Mouse (Mus musculus) induced T-regulatory cell, adult 2 months (primary cell): ENCODE data around the gene Wasf2.

Source experiments
- DNase-seq: peaks from one replicate; pipeline ENCODE4 v3.0.0-alpha.2; 2012; ENCODE audit warnings: low read depth

The Wasf2 gene

GRCm38 (mm10) chr4:133201006-133201771, 70.9 kb downstream of the Wasf2 start:
- peak; percentile 66 for DNase-seq

GRCm38 (mm10) chr4:133202254-133202653, 71.9 kb downstream of the Wasf2 start:
- DNase-seq = no peak

DNA sequence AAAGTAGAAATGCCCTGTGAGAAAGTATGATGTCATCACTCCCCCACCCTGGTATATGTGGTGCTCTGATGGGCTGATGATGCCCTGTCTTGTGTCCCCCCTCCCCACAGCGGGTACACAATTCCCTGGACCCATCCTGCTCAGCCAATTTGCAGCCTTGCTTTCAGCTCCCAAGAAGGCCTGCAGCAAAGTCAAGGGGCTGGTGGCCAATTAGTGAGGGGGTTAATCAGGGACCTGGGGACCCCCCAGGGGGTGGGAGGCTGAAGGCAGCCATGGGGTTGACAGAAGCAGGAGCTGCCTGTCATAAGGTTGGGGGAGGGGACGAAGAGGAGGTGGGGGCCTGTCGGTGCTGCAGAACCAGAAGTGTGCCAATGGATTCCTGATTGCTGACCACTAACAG, 73.3 kb downstream of the Wasf2 start:
- no peak for DNase-seq

DNA sequence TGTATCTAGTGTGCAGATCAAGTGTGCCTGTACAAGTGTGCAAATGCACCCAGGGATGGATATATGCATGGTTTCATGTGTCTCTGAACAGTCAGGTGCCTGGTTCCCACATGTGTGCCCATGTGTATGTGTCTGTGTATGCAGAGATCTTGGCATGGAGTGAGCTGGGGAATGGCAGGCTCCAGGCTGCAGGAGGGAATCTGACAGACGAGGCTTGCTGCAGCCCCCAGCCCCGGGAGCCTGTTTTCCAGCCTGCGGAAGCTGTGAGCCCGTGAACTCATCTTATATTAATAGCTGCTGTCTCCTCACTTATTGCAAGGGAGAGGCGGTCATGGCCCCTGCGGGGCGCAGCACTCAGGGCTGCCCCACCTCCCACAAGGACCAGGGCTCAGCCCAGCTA, 74.1 kb downstream of the Wasf2 start:
- DNase-seq = no peak

DNA sequence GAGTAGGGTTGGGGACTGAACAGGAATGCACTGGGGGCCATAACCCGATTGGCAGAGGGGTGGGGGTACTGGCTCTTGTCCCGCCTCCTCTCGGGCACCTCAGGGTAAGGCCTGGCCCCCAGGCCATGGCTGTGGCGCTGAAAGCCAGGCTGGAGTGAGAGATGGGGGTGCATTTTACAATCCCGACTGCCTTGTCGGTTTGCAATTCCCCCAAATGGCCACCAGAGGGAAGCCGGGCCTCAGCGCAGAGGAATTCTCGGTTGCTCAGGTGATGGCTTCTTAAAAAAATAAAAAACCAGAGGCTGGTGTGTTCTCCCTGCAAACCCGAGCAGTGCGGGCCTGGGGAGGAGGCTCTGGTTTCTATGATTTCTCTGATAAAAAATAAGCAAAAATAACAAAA, 79.1 kb downstream of the Wasf2 start:
- DNase-seq = peak; percentile 84

- no peak for DNase-seq
Observed at GRCm38 (mm10) chr4:133210023-133210787, 79.9 kb downstream of the Wasf2 start.

DNA sequence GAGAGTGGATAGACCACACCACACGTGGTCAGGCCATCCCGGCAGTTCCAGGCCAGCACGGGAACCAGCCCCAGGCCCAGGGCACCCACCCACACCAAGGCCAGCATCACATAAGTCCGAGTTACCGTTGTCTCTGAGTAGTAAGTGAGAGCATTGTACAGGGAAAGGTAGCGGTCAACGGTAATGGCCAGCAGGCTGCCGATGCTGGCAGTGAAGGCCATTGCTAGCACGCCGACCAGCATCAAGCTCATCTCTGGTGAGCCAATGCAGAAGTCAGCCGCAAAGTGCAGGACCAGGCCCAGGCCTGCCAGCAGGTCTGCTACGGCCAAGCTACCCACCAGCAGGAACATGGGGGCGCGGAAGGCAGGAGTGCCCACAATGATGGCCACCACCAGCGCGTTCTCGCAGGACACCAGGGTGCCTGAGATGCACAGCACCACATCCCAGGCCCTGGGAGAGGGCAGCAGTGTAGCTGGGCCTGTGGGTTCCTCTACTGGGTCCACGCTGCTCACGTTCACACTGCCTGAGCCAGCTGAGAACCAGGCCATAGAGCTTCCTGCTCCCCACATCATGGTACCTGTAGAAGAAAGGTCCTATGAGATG, 80.6 kb downstream of the Wasf2 start:
- no peak for DNase-seq

DNA sequence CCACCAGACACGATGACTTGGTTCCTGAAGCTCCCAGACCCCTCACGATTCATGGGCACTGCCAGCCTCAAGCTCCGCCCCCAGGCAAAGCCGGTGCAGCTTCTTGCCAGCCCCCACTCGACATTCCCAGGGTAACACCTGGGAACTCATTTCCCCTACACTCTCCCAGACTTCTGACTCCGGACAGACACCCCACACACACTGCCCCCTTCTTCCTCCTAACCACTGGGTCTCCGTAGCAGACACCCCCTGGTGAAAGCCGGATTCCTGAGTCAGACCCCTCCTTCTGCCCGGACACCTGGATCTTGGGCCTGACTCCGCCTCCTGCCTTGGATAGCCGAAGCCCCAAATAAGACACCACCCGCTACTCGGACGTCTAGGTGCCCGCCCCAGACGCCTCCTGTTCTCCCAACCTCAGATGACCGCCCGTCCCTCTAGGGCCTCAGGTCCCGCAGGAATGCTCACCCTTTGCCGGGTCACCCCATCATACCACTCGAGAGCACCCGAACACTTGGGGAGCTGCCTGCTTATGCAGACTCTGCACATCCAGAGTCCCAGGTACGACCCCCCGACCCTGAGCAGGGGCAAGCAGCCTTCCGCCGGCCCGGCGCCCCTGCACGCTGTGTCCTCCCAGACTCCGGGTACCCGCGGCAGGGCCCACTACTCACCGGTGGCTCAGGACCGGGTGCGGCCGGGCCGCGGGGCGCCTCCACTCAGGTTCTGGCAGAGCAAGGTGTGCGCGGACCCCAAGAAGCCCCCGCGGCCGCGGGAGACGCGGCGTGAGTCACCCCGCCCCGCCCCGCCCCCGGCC, 81.7 kb downstream of the Wasf2 start, which contains the start of the genes Cd164l2 and Gpr3:
Gene Cd164l2, plus strand, starts transcription at position 381 of the 811 bp plus-strand sequence.
Gene Gpr3, minus strand, starts transcription at position 786 of the 811 bp plus-strand sequence.
- no peak for DNase-seq

DNA sequence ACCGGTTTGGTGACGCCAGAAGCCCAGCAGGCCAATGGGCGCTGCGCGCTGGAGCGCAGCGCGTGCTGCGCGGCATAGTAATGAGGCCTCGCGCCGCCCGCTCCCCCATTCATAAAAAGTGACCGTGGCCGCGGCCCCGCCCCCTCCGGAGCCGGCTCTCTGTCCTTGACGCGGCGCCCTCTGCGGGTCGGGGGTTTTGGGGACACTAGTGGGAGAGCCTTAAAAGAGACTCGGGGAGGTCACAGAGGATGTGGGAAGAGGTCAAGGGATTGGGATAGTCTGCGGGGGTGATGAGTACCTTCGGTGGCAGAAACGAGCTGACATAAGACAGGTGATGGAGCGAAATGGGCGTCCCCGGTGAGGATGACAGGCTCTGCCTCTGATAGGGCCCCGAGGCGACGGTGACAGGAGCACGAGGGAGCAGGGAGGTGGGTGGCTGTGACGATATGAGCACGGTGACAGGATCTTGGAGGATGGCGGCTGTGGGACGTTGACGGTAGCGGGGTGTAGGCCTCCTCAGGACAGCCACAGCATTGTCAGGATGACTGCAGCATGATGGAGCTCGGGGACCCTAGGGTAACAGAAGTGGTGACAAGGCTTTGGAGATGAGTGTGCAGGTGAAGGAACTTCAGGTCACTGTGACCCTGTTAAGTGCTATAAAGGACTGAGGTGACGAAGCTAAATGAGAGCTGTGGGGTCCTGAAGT, 82.4 kb downstream of the Wasf2 start:
- DNase-seq = peak; percentile 87

DNA sequence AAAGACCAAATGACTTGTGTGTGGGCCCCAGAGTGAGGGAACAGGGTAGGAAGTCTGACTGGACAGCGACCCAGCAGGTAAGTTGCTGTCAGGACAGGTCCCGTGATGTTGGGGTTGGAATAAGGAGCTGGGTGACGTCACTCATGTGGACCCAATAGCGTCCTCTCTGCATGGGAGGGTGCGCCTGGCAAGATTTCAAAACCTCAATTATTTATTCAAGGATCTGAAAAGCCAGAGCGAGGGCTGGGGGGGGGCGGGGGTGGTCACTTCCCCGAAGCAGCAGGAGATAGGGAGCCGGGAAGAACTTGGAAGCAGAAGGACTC, 82.9 kb downstream of the Wasf2 start:
- DNase-seq = no peak

- DNase-seq = no peak
Observed at GRCm38 (mm10) chr4:133213661-133214060, 83.4 kb downstream of the Wasf2 start.

DNA sequence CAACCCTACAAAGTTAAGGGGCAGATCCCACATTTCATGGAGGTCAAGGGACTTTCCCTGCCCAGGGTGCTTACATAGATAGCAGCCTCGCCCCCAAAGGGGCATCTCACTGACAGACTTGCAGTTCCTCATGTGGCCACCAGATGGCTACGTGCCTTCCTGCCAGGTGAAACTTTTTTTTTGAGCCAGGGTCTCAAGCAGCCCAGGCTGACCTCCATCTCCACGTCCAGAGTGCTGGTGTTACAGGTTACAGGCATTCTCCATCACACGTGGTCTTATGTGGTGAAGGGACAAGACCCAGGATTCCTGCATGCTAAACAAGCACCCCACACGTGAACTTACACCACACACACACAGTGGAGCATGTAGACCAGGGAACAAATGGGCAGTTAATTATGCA, 87.3 kb downstream of the Wasf2 start:
- DNase-seq = peak; percentile 84

GRCm38 (mm10) chr4:133218745-133219144, 88.4 kb downstream of the Wasf2 start:
- DNase-seq = no peak

GRCm38 (mm10) chr4:133220656-133221055, 90.4 kb downstream of the Wasf2 start:
- peak; percentile 17 for DNase-seq

- no peak for DNase-seq
Observed at GRCm38 (mm10) chr4:133221701-133222100, 91.4 kb downstream of the Wasf2 start.

- DNase-seq = no peak
Observed at GRCm38 (mm10) chr4:133223875-133224274, 93.6 kb downstream of the Wasf2 start.

DNA sequence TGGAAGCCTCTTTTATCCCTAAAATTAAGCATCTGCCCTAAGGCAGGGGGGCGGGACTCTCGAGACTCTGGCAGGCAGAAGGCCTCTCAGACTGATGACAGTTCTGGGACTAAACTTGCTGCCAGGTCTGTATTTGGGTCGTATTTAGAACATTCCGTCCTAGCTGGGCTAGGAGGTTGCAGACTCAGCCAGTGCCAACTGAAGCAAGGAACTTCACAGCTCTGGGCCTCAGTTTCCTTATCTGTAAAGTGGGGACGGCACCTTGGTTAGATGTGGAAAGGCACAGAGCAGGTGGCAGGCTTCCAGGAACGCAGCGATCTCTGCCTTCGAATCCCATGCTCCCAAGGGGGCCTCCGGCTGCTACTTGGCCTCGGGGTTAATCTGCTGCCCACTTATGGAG, 95.8 kb downstream of the Wasf2 start:
- DNase-seq = no peak

- no peak for DNase-seq
Observed at GRCm38 (mm10) chr4:133227636-133228035, 97.3 kb downstream of the Wasf2 start.

DNA sequence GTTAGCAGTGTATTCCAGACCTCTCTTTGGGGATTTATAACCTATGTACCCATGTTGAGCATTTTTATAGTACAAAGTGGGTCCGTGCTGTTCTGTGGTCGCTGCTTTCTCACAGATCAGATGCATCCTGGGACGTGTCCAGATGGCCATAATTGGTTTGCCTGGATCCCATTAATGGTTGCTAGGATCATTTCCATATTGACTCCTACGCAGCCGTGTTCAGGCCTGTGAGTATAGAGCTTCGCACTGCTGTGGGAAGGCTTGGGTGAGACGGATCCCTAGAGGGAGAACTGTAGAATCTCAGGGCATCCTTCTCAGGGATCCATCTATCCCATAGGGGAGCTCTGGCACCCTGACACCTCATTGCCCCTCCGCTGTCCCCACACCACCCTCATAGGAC, 99.3 kb downstream of the Wasf2 start:
- DNase-seq = no peak

GRCm38 (mm10) chr4:133233285-133233976, 103.1 kb downstream of the Wasf2 start:
- DNase-seq = peak; percentile 67

DNA sequence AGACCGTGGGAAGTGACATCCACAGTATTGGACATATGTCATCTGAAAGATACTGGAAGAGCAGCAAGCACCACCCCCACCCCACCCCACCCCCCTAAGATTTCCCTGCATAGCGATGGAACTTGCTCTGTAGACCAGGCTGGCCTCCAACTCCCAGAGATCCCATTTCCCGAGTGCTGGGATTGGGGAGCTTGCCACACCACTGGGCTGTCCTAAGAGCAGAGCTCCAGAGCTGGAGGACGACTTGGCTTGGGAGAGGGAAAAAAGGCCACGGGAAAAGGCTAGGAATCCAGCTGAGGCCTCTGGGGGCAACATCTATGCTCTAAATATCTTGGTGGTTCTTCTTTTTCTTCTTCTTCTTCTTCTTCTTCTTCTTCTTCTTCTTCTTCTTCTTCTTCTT, 104.5 kb downstream of the Wasf2 start:
- no peak for DNase-seq
